Mouse (Mus musculus) adrenal gland (tissue): Measurements from ENCODE around the gene Svs2.
"Not testable (repeated sequence)": the region's sequence is repeated elsewhere in the genome, so short reads cannot be mapped to it uniquely, and the experiment has no call there.

Source experiments
- intact Hi-C: fragments of 180-260 bp; cut with DNase I; formaldehyde crosslinking; loops from one replicate; pipeline ENCODE4 v1.15.1; 2025
- long read RNA-seq, 2 experiments: library from polyadenylated mRNA; unstranded; transcript quantifications; one replicate each; pipeline ENCODE4 v2.0.0; 2020; ENCODE audit warnings: borderline replicate concordance in 1 of 2; ENCODE audit not compliant: insufficient replicate concordance in 1 of 2

Svs2 gene
- long read RNA-seq, experiment 1 = 0 reads
- long read RNA-seq, experiment 2 = 0 reads

- intact Hi-C loops = no loop called here
Observed at GRCm38 (mm10) chr2:164238366-164238765, at the start of gene Svs2. TSS of gene Svs2 (minus strand) at chr2:164238466.

- intact Hi-C loops = no loop called here
Observed at GRCm38 (mm10) chr2:164278359-164278758, 40.1 kb upstream of the Svs2 start, which contains the start of gene Svs4. TSS of gene Svs4 (minus strand) at chr2:164278459.

- intact Hi-C loops = not testable (repeated sequence)
Observed at GRCm38 (mm10) chr2:164256540-164256939, 18.3 kb upstream of the Svs2 start, which contains the start of gene Svs3b. TSS of gene Svs3b (minus strand) at chr2:164256640.

DNA sequence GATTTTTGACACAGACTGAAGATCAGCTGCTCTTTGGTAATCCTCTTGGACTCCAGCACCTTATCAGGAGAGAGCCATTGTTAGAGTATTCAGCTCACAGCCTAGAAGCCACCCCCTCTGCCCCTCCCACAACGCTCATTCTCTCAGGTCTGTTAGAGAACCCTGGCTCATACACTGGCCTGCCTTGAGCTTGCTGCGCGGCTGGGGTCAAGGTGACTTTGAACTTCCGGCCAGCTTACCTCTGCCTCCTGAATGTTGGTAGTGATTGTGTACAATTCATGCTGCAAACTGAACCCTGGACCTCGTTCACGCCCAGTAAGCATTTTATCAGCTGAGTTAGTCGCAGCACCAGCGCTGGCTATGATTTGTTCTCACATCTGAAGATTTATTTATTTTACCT is 5.6 kb downstream of the Svs2 start:
- intact Hi-C loops = no loop called here

- intact Hi-C loops = no loop called here
Observed at GRCm38 (mm10) chr2:164228361-164229070, 9.8 kb downstream of the Svs2 start.

GRCm38 (mm10) chr2:164221522-164221921 is 16.7 kb downstream of the Svs2 start, which contains the start of gene Wfdc15b:
TSS of gene Wfdc15b (minus strand) at chr2:164221660.
- intact Hi-C loops = no loop called here

GRCm38 (mm10) chr2:164219295-164219694 is 19.0 kb downstream of the Svs2 start:
- intact Hi-C loops = no loop called here

GRCm38 (mm10) chr2:164212711-164213110 is 25.6 kb downstream of the Svs2 start:
- intact Hi-C loops = no loop called here

DNA sequence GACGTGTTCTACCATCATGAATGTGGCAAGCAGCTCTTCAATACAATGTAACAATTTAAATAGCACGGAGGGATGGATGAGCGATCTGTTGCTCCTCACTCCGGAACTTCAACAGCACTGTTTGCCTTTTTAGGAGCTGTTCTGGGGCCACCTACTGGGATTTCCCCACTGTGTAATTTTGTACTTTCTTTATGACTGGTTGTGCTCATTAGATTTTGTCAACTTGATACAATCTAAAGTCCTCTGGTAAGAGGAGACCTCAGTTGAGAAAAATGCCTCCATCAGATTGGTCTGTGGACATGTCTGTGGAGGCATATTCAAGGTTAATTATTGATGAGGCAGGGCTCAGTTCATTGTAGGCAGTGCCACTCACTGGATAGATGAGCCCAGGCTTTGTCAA is 27.4 kb downstream of the Svs2 start:
- intact Hi-C loops = no loop called here

GRCm38 (mm10) chr2:164206676-164207075 is 31.6 kb downstream of the Svs2 start:
- intact Hi-C loops = no loop called here

DNA sequence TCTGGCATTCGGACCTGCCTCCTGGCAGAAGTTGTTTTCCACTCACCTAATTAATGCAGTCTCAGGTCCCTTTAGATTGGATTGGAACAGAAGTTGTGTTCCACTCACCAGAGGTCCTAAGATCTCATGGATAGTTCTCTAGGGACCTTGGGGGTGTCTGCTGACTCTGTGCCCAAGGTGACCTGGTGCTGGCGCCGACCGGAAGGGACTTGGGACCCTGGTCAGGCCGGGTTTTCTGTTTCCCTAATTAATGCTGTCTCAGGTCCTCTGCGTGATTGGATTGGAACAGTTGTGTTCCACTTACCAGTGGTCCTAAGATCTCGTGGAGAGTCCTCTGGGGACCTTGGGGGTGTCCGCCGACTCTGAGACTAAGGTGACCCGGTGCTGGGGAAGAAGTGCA is 32.3 kb downstream of the Svs2 start:
- intact Hi-C loops = not testable (repeated sequence)

- intact Hi-C loops = no loop called here
Observed at GRCm38 (mm10) chr2:164199626-164200327, 38.5 kb downstream of the Svs2 start, which contains the start of gene Wfdc15a. TSS of gene Wfdc15a (minus strand) at chr2:164200130.

DNA sequence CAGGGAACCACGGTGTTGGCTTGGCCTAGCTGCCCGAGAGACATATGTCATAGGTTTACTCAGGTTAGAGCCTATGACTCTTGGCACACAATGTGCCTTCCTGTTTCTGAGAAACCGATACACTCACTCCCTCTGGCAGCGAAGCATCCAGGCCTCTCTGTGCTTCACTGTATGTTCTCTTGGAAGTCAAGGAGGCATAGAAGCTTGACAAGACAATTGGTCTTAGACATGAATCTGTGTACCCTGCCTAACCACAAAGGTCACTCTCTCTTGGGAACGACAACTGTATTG is 41.6 kb downstream of the Svs2 start:
- intact Hi-C loops = no loop called here

- intact Hi-C loops = no loop called here
Observed at GRCm38 (mm10) chr2:164195971-164196699, 42.1 kb downstream of the Svs2 start.

- intact Hi-C loops = no loop called here
Observed at GRCm38 (mm10) chr2:164194959-164195630, 43.2 kb downstream of the Svs2 start.

DNA sequence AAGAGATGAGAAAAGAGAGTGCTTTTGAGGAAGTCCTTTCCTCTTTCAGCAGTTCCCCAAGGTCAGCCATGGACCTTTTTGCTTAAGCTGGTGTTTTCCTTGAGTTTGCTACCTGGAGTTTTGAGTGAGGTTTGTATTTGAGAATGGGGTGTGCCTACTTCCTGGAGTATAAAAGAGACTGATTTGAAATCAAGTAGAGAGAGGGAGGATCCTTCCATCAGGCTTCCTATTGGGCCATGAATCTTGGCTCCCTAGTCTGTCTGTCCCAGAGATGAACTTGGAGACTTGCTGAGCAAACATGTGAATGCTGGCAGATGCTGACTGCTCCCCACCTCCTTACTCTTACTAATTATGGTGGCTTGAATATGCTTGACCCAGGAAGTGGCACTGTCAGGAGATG is 46.0 kb downstream of the Svs2 start:
- intact Hi-C loops = no loop called here

GRCm38 (mm10) chr2:164190576-164190975 is 47.7 kb downstream of the Svs2 start, which contains the start of gene Wfdc12:
TSS of gene Wfdc12 (minus strand) at chr2:164190608.
- intact Hi-C loops = no loop called here

DNA sequence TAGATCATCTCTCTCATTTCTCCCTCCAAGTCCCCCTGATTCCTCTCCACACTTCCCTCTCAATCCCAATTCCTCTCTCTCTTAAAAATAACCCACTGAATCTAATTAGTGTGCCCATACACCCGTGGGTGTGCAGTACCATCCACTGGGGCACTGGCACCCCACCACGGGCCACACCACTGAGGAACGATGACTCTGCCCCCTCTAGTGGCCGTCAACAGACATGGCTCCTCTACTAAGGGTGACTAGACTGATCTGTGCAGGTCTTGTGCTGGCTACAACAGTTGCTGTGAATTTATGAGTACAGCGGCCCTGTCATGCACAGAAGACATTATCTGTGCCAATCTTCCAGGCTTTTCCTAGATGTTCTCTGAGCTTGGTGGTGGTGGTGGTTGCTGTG is 49.5 kb downstream of the Svs2 start:
- intact Hi-C loops = no loop called here
